Mouse (Mus musculus) liver, embryonic 14.5 days (tissue): ENCODE results near the gene Lgals8.

Source experiments
- CTCF ChIP-seq: IDR thresholded peaks from 2 replicates; pipeline ENCODE4 v1.5.1; 2016; ENCODE audit warnings: antibody characterized with exemption, low read depth, control low read depth
- EP300 ChIP-seq: IDR thresholded peaks from 2 replicates; pipeline ENCODE4 v1.6.1; 2016; ENCODE audit warnings: antibody characterized with exemption, low read depth

DNA sequence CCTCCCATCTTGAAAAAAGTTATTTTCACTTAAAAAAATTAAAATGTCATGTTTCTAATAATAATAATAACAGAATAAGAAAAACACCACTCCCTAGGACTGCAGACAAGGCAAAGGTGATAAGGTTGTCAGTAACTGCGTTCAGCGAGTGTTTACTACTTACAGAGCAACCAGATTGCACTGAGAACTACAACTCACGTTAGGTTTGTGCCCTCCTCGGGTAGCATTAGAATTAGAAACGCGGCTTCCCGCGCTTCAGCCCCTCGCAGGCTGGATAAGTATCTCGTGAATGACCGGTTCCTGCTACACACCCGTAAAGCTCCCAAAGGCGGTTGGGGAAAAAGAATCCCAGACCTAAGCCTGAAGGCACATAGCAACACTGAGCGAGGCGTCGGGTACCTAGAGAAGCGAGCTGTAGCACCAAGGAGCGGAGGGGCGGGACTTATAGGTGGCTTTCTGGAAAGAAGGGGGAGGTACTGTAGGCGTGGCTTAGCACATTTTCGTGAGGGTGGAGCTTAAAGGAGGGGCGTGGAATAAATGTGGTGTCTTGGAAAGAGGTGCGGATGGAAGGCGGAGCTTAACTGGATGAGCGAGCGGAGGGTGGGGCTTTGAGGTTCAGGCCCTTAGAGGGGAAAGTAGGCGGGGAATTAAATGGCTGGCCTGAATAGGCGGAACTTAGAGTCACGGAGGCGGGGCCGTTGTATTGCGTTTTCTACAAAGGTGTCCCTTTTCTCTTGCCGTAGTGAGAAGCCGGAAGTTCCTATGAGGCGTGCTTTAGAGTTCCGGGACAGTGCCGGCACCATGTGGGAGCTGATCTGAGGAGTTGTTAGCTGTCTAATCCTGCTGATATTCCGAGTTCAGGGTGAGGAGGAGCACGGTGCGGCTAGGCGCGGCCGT lies 69.9 kb downstream of the Lgals8 start, which contains the start of gene Heatr1:
- no peak for TF ChIP-seq CTCF
- TF ChIP-seq EP300 = no peak
